Mouse (Mus musculus) MEL (cell line): ENCODE data around the gene Fbxo36. TPM values are rescaled to one million over a fixed set of nuclear protein-coding genes. Genes with fewer than 3 reads are reported as not detected.
A peak's percentile ranks its signal among the peaks of the same experiment; 100 is the strongest.

Experiments used
- DNase-seq: peaks from one replicate; pipeline ENCODE4 v3.0.0; 2011; ENCODE audit warnings: low read depth, low spot score
- H3K27ac ChIP-seq: 2 replicates; pipeline ENCODE4 v1.5.1; 2012; ENCODE audit warnings: low read depth, mild to moderate bottlenecking, control low read depth, low read length, moderate library complexity; ENCODE audit not compliant: control insufficient read depth
- H3K27me3 ChIP-seq, 2 experiments: fragments of 150-350 bp in 1 of 2; sonication (generic) in 1 of 2; 2 replicates each; pipeline ENCODE4 v1.6.1; 2012; ENCODE audit warnings: low read length in 2 of 2, mild to moderate bottlenecking in 2 of 2, improper control_type of control experiment in 1 of 2, moderate library complexity in 1 of 2; ENCODE audit not compliant: insufficient read depth in 2 of 2, control insufficient read depth in 1 of 2
- H3K36me3 ChIP-seq, 2 experiments: 2 replicates each; pipeline ENCODE4 v1.6.1; 2012 to 2014; ENCODE audit warnings: low read length in 2 of 2, improper control_type of control experiment in 1 of 2, inconsistent platforms in 1 of 2, mild to moderate bottlenecking in 1 of 2; ENCODE audit not compliant: insufficient read depth in 2 of 2, control insufficient read depth in 1 of 2
- H3K4me1 ChIP-seq, 2 experiments: fragments of 150-350 bp in 1 of 2; sonication (generic) in 1 of 2; 2 replicates each; pipeline ENCODE4 v1.6.1; 2012; ENCODE audit warnings: low read length in 2 of 2, improper control_type of control experiment in 1 of 2, mild to moderate bottlenecking in 1 of 2; ENCODE audit not compliant: insufficient read depth in 2 of 2, control insufficient read depth in 1 of 2
- H3K4me3 ChIP-seq, 2 experiments: fragments of 150-350 bp in 1 of 2; sonication (generic) in 1 of 2; 2 replicates each; pipeline ENCODE4 v1.5.1; 2012; ENCODE audit warnings: low read depth in 2 of 2, low read length in 2 of 2, mild to moderate bottlenecking in 2 of 2, moderate library complexity in 2 of 2, control low read depth in 1 of 2, improper control_type of control experiment in 1 of 2; ENCODE audit not compliant: control insufficient read depth in 1 of 2, insufficient read depth in 1 of 2
- H3K79me2 ChIP-seq: 2 replicates; pipeline ENCODE4 v1.6.1; 2012; ENCODE audit warnings: mild to moderate bottlenecking, low read length, moderate library complexity; ENCODE audit not compliant: control insufficient read depth, poor library complexity, insufficient read depth
- H3K9ac ChIP-seq: 2 replicates; pipeline ENCODE4 v1.6.1; 2012; ENCODE audit warnings: low read depth, mild to moderate bottlenecking, control low read depth, low read length, moderate library complexity; ENCODE audit not compliant: control insufficient read depth, poor library complexity, severe bottlenecking
- H3K9me3 ChIP-seq: fragments of 150-350 bp; sonication (generic); replicated peaks from 2 replicates; pipeline ENCODE4 v1.6.1; 2012; ENCODE audit warnings: mild to moderate bottlenecking, low read length, improper control_type of control experiment, moderate library complexity; ENCODE audit not compliant: insufficient read depth
- CHD2 ChIP-seq: IDR thresholded peaks from 2 replicates; pipeline ENCODE4 v1.6.1; 2011; ENCODE audit warnings: low read length, improper control_type of control experiment
- EP300 ChIP-seq, 2 experiments: IDR thresholded peaks; 2 replicates each; pipeline ENCODE4 v1.6.1; 2011; ENCODE audit warnings: improper control_type of control experiment in 2 of 2, low read length in 2 of 2, low read depth in 1 of 2, mild to moderate bottlenecking in 1 of 2
- ETS1 ChIP-seq: IDR thresholded peaks from 2 replicates; pipeline ENCODE4 v1.6.1; 2012; ENCODE audit warnings: low read depth, mild to moderate bottlenecking, inconsistent platforms, low read length, improper control_type of control experiment, moderate library complexity
- GATA1 ChIP-seq: IDR thresholded peaks from 2 replicates; pipeline ENCODE4 v1.6.1; 2011; ENCODE audit warnings: low read depth, low read length, improper control_type of control experiment
- HCFC1 ChIP-seq: IDR thresholded peaks from 2 replicates; pipeline ENCODE4 v1.6.1; 2012; ENCODE audit warnings: low read depth, mild to moderate bottlenecking, inconsistent platforms, low read length, improper control_type of control experiment, moderate library complexity
- KAT2A ChIP-seq: conservative IDR thresholded peaks from 2 replicates; pipeline ENCODE4 v1.6.1; 2012; ENCODE audit warnings: low read depth, low read length, improper control_type of control experiment, inconsistent platforms
- MAFK ChIP-seq: IDR thresholded peaks from 2 replicates; pipeline ENCODE4 v1.6.1; 2011; ENCODE audit warnings: low read depth, mild to moderate bottlenecking, low read length, improper control_type of control experiment, borderline replicate concordance
- MEF2A ChIP-seq: IDR thresholded peaks from 2 replicates; pipeline ENCODE4 v1.6.1; 2014; ENCODE audit warnings: low read depth, mild to moderate bottlenecking, inconsistent platforms, low read length, improper control_type of control experiment; ENCODE audit not compliant: poor library complexity, insufficient replicate concordance, severe bottlenecking; ENCODE audit errors: extremely low read depth
- MXI1 ChIP-seq: IDR thresholded peaks from 2 replicates; pipeline ENCODE4 v1.6.1; 2011; ENCODE audit warnings: mild to moderate bottlenecking, low read depth, low read length, improper control_type of control experiment
- MYC ChIP-seq: IDR thresholded peaks from 2 replicates; pipeline ENCODE4 v1.6.1; 2011; ENCODE audit warnings: low read depth, mild to moderate bottlenecking, low read length, improper control_type of control experiment, moderate library complexity
- NELFE ChIP-seq: IDR thresholded peaks from 2 replicates; pipeline ENCODE4 v1.6.1; 2011; ENCODE audit warnings: low read depth, low read length, improper control_type of control experiment
- POLR2AphosphoS5 ChIP-seq: IDR thresholded peaks from 2 replicates; pipeline ENCODE4 v1.6.1; 2012; ENCODE audit warnings: low read depth, borderline replicate concordance, mild to moderate bottlenecking, inconsistent platforms, low read length, moderate library complexity, mixed read lengths
- RCOR1 ChIP-seq: IDR thresholded peaks from 2 replicates; pipeline ENCODE4 v1.6.1; 2012; ENCODE audit warnings: low read depth, mild to moderate bottlenecking, inconsistent platforms, low read length, improper control_type of control experiment
- SIN3A ChIP-seq: IDR thresholded peaks from 2 replicates; pipeline ENCODE4 v1.6.1; 2012; ENCODE audit warnings: low read length, improper control_type of control experiment, inconsistent platforms
- TCF12 ChIP-seq: IDR thresholded peaks from 2 replicates; pipeline ENCODE4 v1.6.1; 2014; ENCODE audit warnings: low read depth, mild to moderate bottlenecking, inconsistent platforms, low read length, improper control_type of control experiment, moderate library complexity
- USF2 ChIP-seq, 2 experiments: IDR thresholded peaks; 2 replicates each; pipeline ENCODE4 v1.6.1; 2011 to 2012; ENCODE audit warnings: improper control_type of control experiment in 2 of 2, low read length in 2 of 2, borderline replicate concordance in 1 of 2, inconsistent platforms in 1 of 2, low read depth in 1 of 2, mild to moderate bottlenecking in 1 of 2; ENCODE audit not compliant: insufficient read depth in 1 of 2
- ZNF384 ChIP-seq: IDR thresholded peaks from 2 replicates; pipeline ENCODE4 v1.6.1; 2012; ENCODE audit warnings: low read depth, mild to moderate bottlenecking, inconsistent platforms, low read length, improper control_type of control experiment
- polyA plus RNA-seq, 2 experiments: library from polyadenylated mRNA; stranded (reverse) in 1 of 2; unstranded in 1 of 2; fragments of >175 nt in 1 of 2; fragments of >200 nt in 1 of 2; gene quantifications; 2 replicates each; pipeline versions ENCODE4 v1.2.1 to v1.2.4; 2012; ENCODE audit warnings: low replicate concordance in 2 of 2, low read depth in 1 of 2; ENCODE audit not compliant: insufficient read length in 2 of 2, insufficient read depth in 1 of 2, missing spikeins in 1 of 2
- total RNA-seq: library from RNA; depleted of rRNA; stranded (reverse); fragments of 300-350 nt; gene quantifications from 2 replicates; pipeline ENCODE4 v1.2.3, GENCODE M21; 2012

Gene Fbxo36
- total and polyA plus RNA-seq, 3 experiments = 2.5 to 2.9 TPM; not detected in 1

DNA sequence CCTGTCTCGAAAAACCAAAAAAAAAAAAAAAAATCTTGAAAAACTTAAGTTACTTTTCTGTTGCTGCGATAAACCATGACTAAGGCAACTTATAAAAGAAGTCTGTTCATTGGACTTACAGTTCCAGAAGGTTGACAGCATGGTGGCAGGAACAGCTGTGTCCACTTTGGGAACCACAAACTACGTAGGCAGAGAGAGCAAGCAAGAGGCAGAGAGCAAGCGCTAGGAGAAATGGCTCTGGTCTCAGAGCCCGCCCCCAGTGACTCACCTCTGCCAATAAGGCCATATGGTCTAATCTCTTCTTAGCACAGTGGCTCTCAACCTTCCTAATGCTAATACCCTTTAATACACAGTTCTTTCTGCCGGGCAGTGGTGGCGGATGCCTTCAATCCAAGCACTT, 10.2 kb downstream of the Fbxo36 start:
- no peak overlapping the region for H3K4me3 ChIP-seq
- peaks cover 0 to 24% of the 10 kb centered on the region in 2 experiments; a peak in 2 of 4 replicates for H3K36me3 ChIP-seq
- no peak overlapping the region for H3K9ac ChIP-seq
- peaks cover 2 to 13% of the 10 kb centered on the region in 2 experiments for H3K4me1 ChIP-seq
- peak; percentile 37 for DNase-seq
- H3K27me3 ChIP-seq = no peaks in the 10 kb centered on the region
- no peaks in the 10 kb centered on the region for H3K9me3 ChIP-seq
- no peaks in the 10 kb centered on the region for H3K79me2 ChIP-seq
- no peak for TF ChIP-seq MXI1
- no peak for TF ChIP-seq CHD2
- TF ChIP-seq USF2 (IDR thresholded peaks at IDR 0.05; ENCODE audit: borderline replicate concordance in 1 of 2, insufficient read depth in 1 of 2, low read depth in 1 of 2, low read length in 2 of 2) = no peak
- no peak for TF ChIP-seq MYC
- no peak for TF ChIP-seq TCF12
- no peak for TF ChIP-seq MEF2A
- TF ChIP-seq MAFK = no peak
- TF ChIP-seq, all 39 proteins: peak for 0
- H3K27ac ChIP-seq = no peak overlapping the region

DNA sequence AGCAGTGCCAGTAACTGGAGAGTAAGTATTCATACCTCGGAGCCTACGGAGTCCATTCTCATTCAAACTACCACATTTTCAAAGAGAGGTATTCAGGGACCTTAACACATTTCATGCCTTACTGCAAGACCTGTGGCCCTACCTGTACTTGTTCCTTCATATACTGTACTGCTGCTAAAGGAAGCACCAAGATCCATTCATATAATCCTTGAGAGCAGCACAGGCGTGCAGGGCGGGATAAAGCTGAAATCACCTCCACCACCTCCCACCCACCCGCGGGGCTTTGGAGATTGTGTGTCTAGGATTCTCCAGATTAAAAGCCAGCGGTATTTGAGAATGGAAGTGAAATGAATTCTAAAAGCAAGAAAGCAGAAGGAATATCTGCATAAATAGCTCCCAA, 10.8 kb downstream of the Fbxo36 start:
- Histone ChIP-seq H3K27ac (no peak overlapping the region), H3K4me3 (no peak overlapping the region), H3K9me3 (no peaks in the 10 kb centered on the region), H3K4me1 (peaks cover 2 to 13% of the 10 kb centered on the region in 2 experiments), H3K9ac (no peak overlapping the region), H3K36me3 (peaks cover 0 to 24% of the 10 kb centered on the region in 2 experiments; a peak in 2 of 4 replicates), H3K79me2 (no peaks in the 10 kb centered on the region), H3K27me3 (no peaks in the 10 kb centered on the region)
- DNase-seq = no peak
- TF ChIP-seq KAT2A = no peak
- TF ChIP-seq HCFC1 = no peak
- no peak for TF ChIP-seq ZNF384
- TF ChIP-seq NELFE = no peak
- no peak for TF ChIP-seq RCOR1
- TF ChIP-seq POLR2AphosphoS5 = no peak

DNA sequence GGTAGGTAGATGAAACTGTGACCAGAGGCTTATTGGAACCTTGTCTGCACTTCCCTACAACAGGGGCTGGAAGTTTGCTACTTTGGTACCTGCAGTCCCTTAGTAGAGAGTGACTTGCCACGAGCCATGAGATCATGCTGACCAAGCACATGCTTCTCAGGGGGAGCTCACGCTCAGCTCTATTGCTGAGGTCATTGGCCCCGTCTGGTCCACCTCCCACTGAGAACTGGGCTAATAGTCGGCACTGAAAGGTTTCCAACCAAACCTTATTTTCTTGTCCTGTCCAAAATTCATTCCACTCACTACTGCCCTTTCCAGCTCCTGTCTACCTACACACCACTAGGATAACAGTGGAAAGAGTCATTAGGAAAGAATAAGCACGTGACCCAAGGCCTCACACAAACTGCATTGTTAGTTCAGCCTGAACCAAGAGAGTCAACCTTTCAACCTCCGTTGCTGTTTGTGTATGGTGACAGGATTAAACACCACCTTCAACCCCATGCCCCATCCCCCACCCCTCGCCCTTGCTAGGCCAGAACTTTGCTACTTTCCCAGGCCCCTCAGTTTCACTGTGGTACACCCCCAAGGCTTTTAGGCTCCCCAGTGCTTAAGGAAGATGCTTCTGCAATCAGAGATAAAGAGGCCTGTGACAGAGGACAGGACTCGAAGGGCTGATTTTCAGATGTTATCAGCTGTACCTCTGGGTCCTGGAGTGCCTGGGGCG, 12.0 kb downstream of the Fbxo36 start:
- no peaks in the 10 kb centered on the region for H3K9me3 ChIP-seq
- TF ChIP-seq TCF12 = peak; percentile 44; the same call in 1 of the 2 replicates
- peak in 1 of 2 experiments; percentile 54; a peak in 2 of 4 replicates for TF ChIP-seq EP300 (IDR thresholded peaks at IDR 0.05; ENCODE audit: low read depth in 1 of 2, low read length in 2 of 2)
- TF ChIP-seq SIN3A = no peak
- no peak for TF ChIP-seq NELFE
- TF ChIP-seq ETS1 = no peak
- TF ChIP-seq CHD2 = no peak
- TF ChIP-seq HCFC1 = no peak
- TF ChIP-seq GATA1 = peak; percentile 66
- TF ChIP-seq, all 39 proteins: peak for 3
- H3K27ac ChIP-seq = no peak overlapping the region
- H3K4me3 ChIP-seq = no peak overlapping the region
- H3K36me3 ChIP-seq = peaks cover 0 to 24% of the 10 kb centered on the region in 2 experiments; a peak in 2 of 4 replicates
- DNase-seq = peak; percentile 41
- H3K27me3 ChIP-seq = no peaks in the 10 kb centered on the region
- peaks cover 2 to 13% of the 10 kb centered on the region in 2 experiments for H3K4me1 ChIP-seq
- H3K79me2 ChIP-seq = no peaks in the 10 kb centered on the region
- H3K9ac ChIP-seq = no peak overlapping the region
